Mouse (Mus musculus) intestine, embryonic 16.5 days (tissue): ENCODE measurements around the gene Ss18l2. TPM values are rescaled to one million over a fixed set of nuclear protein-coding genes. Genes with fewer than 3 reads are reported as not detected.
A peak's percentile ranks its signal among the peaks of the same experiment; 100 is the strongest.

Experiments used
- ATAC-seq: fragments of 200-750 bp; cut with Nextera tagmentation; 2 replicates; pipeline ENCODE4 v1.8.0; 2017; ENCODE audit warnings: moderate TSS enrichment, moderate library complexity
- H3K27ac ChIP-seq: fragments of 300-500 bp; sonication (generic); 2 replicates; pipeline ENCODE4 v1.5.1; 2014; ENCODE audit warnings: mild to moderate bottlenecking, low read length
- H3K27me3 ChIP-seq: fragments of 300-500 bp; sonication (generic); replicated peaks from 2 replicates; pipeline ENCODE4 v1.6.1; 2014; ENCODE audit warnings: low read length, control low read depth, mixed read lengths; ENCODE audit not compliant: control insufficient read depth, insufficient read depth
- H3K36me3 ChIP-seq: fragments of 300-500 bp; sonication (generic); 2 replicates; pipeline ENCODE4 v1.6.1; 2014; ENCODE audit warnings: low read length, control low read depth; ENCODE audit not compliant: control insufficient read depth, insufficient read depth
- H3K4me1 ChIP-seq: fragments of 300-500 bp; sonication (generic); 2 replicates; pipeline ENCODE4 v1.6.1; 2014; ENCODE audit warnings: low read length, control low read depth, mixed read lengths; ENCODE audit not compliant: control insufficient read depth, insufficient read depth
- H3K4me2 ChIP-seq: fragments of 300-500 bp; sonication (generic); 2 replicates; pipeline ENCODE4 v1.6.1; 2014; ENCODE audit warnings: low read depth, low read length, control low read depth
- H3K4me3 ChIP-seq: fragments of 300-500 bp; sonication (generic); 2 replicates; pipeline ENCODE4 v1.5.1; 2014; ENCODE audit warnings: mild to moderate bottlenecking, low read length
- H3K9ac ChIP-seq: fragments of 300-500 bp; sonication (generic); 2 replicates; pipeline ENCODE4 v1.6.1; 2014; ENCODE audit warnings: low read depth, low read length
- H3K9me3 ChIP-seq: fragments of 300-500 bp; sonication (generic); 2 replicates; pipeline ENCODE4 v1.6.1; 2016; ENCODE audit warnings: low read length, control low read depth; ENCODE audit not compliant: control insufficient read depth
- WGBS: fragments of 180-500 bp; shearing (Covaris S2); extraction: QIAGEN DNeasy Blood & Tissue Kit; methylation state at CpG from one replicate; pipeline ENCODE4 v1.1.7; 2014; 5-methylcytosine and 5-hydroxymethylcytosine counted together
- polyA plus RNA-seq: library from polyadenylated mRNA; unstranded; fragments of >200 nt; fragmentation: Nextera tagmentation; extraction: Ambion mirVana; gene quantifications from 2 replicates; pipeline ENCODE4 v1.2.1, GENCODE M21; 2015

The Ss18l2 gene
- polyA plus RNA-seq, 1 experiment from 2014 or later, result 124 TPM

- no peak overlapping the region for H3K9ac ChIP-seq
- H3K4me1 ChIP-seq, result no peaks in the 10 kb centered on the region
- no peak for ATAC-seq
- no peak overlapping the region for H3K4me3 ChIP-seq
- no peak overlapping the region for H3K4me2 ChIP-seq
- H3K36me3 ChIP-seq, result no peaks in the 10 kb centered on the region
- 0 out of 2 replicates have a peak, but pooled peaks cover 2% of the 10 kb centered on the region for H3K9me3 ChIP-seq
- 78% methylated on average over 12 of the region's 12 CpGs for WGBS
- no peaks in the 10 kb centered on the region for H3K27me3 ChIP-seq
- no peak overlapping the region for H3K27ac ChIP-seq
Observed at GRCm38 (mm10) chr9:121694736-121695135, 15.4 kb upstream of the Ss18l2 start.

GRCm38 (mm10) chr9:121696626-121697025 lies 13.5 kb upstream of the Ss18l2 start:
- ATAC-seq, result no peak
- no peak overlapping the region for H3K4me3 ChIP-seq
- no peaks in the 10 kb centered on the region for H3K4me1 ChIP-seq
- 92% methylated on average over 9 of the region's 9 CpGs for WGBS
- H3K4me2 ChIP-seq, result no peak overlapping the region
- no peaks in the 10 kb centered on the region for H3K36me3 ChIP-seq
- no peak overlapping the region for H3K27ac ChIP-seq
- H3K9me3 ChIP-seq, result 0 out of 2 replicates have a peak, but pooled peaks cover 2% of the 10 kb centered on the region
- H3K27me3 ChIP-seq, result no peaks in the 10 kb centered on the region
- no peak overlapping the region for H3K9ac ChIP-seq

GRCm38 (mm10) chr9:121697150-121698049 lies 12.7 kb upstream of the Ss18l2 start:
- H3K4me2 ChIP-seq, result no peak overlapping the region
- no peaks in the 10 kb centered on the region for H3K4me1 ChIP-seq
- no peak overlapping the region for H3K27ac ChIP-seq
- H3K4me3 ChIP-seq, result no peak overlapping the region
- 100% methylated on average over 1 of the region's 1 CpGs for WGBS
- H3K9me3 ChIP-seq, result 0 out of 2 replicates have a peak, but pooled peaks cover 2% of the 10 kb centered on the region
- ATAC-seq, result no peak; the same call in 1 of the 2 replicates
- no peaks in the 10 kb centered on the region for H3K36me3 ChIP-seq
- H3K27me3 ChIP-seq, result no peaks in the 10 kb centered on the region
- no peak overlapping the region for H3K9ac ChIP-seq

- no peaks in the 10 kb centered on the region for H3K36me3 ChIP-seq
- WGBS, result 26% methylated on average over 11 of the region's 11 CpGs
- peak overlapping the region; percentile 96 for H3K27ac ChIP-seq
- peak overlapping the region; percentile 92 for H3K4me2 ChIP-seq
- no peaks in the 10 kb centered on the region for H3K27me3 ChIP-seq
- peaks cover 15% of the 10 kb centered on the region for H3K4me1 ChIP-seq
- ATAC-seq, result no peak
- H3K9me3 ChIP-seq, result no peaks in the 10 kb centered on the region
- peak overlapping the region; percentile 89 for H3K4me3 ChIP-seq
- H3K9ac ChIP-seq, result peak overlapping the region; percentile 81
Observed at GRCm38 (mm10) chr9:121704261-121704645, 5.9 kb upstream of the Ss18l2 start.

- Histone ChIP-seq H3K9ac (peak within 1 kb of the TSS; percentile 81), H3K27me3 (no peaks in the 10 kb centered on the region), H3K4me3 (peak within 1 kb of the TSS; percentile 89), H3K4me1 (peaks cover 18% of the 10 kb centered on the region), H3K27ac (peak within 1 kb of the TSS; percentile 96), H3K9me3 (no peaks in the 10 kb centered on the region), H3K4me2 (peak within 1 kb of the TSS; percentile 92), H3K36me3 (no peaks in the 10 kb centered on the region)
- under 1% methylated on average over 65 of the region's 69 CpGs for WGBS
- ATAC-seq, result peak; percentile 98
Observed at GRCm38 (mm10) chr9:121704646-121705625, 5.2 kb upstream of the Ss18l2 start, which contains the start of gene Sec22c. TSS of gene Sec22c (minus strand) at chr9:121705490.

GRCm38 (mm10) chr9:121706029-121706675 lies 4.0 kb upstream of the Ss18l2 start:
- no peaks in the 10 kb centered on the region for H3K27me3 ChIP-seq
- 81% methylated on average over 6 of the region's 6 CpGs for WGBS
- no peak overlapping the region for H3K4me3 ChIP-seq
- no peak overlapping the region for H3K4me2 ChIP-seq
- H3K4me1 ChIP-seq, result peaks cover 18% of the 10 kb centered on the region
- no peaks in the 10 kb centered on the region for H3K36me3 ChIP-seq
- no peaks in the 10 kb centered on the region for H3K9me3 ChIP-seq
- peak overlapping the region; percentile 96; the same call in 1 of the 2 replicates for H3K27ac ChIP-seq
- ATAC-seq, result no peak
- no peak overlapping the region for H3K9ac ChIP-seq

- no peaks in the 10 kb centered on the region for H3K27me3 ChIP-seq
- ATAC-seq, result no peak
Observed at GRCm38 (mm10) chr9:121707801-121708200, 2.3 kb upstream of the Ss18l2 start.

GRCm38 (mm10) chr9:121708506-121709486 lies 1.3 kb upstream of the Ss18l2 start:
- Histone ChIP-seq H3K27me3 (no peaks in the 10 kb centered on the region), H3K27ac (no peak overlapping the region), H3K4me3 (no peak overlapping the region), H3K4me2 (no peak overlapping the region), H3K9ac (no peak overlapping the region), H3K4me1 (peaks cover 21% of the 10 kb centered on the region), H3K9me3 (no peaks in the 10 kb centered on the region), H3K36me3 (no peaks in the 10 kb centered on the region)
- WGBS, result 69% methylated on average over 7 of the region's 7 CpGs
- ATAC-seq, result no peak

More at GRCm38 (mm10) chr9:121707801-121708200, 2.3 kb upstream of the Ss18l2 start:
- Histone ChIP-seq H3K4me1 (peaks cover 21% of the 10 kb centered on the region), H3K36me3 (no peaks in the 10 kb centered on the region), H3K27ac (no peak overlapping the region), H3K9me3 (no peaks in the 10 kb centered on the region), H3K4me3 (no peak overlapping the region), H3K9ac (no peak overlapping the region), H3K4me2 (no peak overlapping the region)
- 58% methylated on average over 6 of the region's 6 CpGs for WGBS
